Comparison of ENCODE assay signal across 12 mouse cellular contexts in the genomic region with DNA sequence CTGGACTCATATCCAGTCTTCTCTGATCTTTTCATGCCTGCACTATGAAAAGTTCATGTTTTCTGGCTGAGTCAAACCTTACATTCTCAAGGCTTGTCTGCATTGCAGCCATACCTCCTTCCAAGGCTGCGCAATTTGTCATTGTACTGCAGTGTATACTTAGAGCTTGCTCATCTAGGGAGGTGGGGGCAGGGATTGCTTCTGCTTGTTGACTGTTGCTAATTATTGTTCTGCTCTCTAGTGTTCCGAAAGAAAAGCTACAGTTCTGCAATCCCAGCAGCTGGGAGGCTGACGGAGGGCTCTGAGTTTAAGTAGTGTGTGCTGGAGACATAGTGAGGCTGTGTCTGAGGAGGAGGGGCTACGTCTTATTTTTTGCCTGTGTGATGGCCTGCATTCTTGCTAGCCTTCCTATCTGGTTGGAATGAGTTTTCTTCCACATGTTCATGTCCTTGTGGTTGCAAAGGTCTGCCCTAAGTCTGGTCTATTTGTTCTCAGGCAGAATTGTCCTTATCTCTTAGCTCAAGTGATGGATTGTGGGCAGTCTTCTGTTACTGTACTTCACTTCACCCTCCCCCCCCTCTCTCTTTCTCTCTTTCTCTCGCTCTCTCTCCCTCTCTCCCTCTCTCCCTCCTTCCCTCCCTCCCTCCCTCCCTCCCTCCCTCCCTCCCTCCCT.
DNase-seq lines count a peak whose midpoint lies in the region; ATAC-seq and TF ChIP-seq lines count a peak whose summit lies in the region.
"Had no signal": no experiment of that assay in that cellular context is flagged by ENCODE, and none has a peak within 500 bp of the region (broad histone marks: within the 10 kb centered on the region; RNA-seq: fewer than 3 reads in every experiment).

No protein-coding gene starts in this region.

- H3K9me3 ChIP-seq in lung, embryonic 14.5 days (ENCODE audit: low read depth, low read length) = no peaks in the 10 kb centered on the region
- H3K9me3 ChIP-seq: embryonic facial prominence, embryonic 13.5 days; heart, embryonic 13.5 days; limb, embryonic 15.5 days; neural tube, embryonic 12.5 days had no signal

- DNase-seq in heart, postnatal 10 days = peak; percentile 9 to 13
- DNase-seq in heart, adult 9 months (ENCODE audit: low spot score in 2 of 2) = no peak
- DNase-seq in lung, embryonic 14.5 days = peak; percentile 65
- no peak for DNase-seq in lung, adult 2 months
- peak; percentile 28 for DNase-seq in fibroblast of lung, adult 2 months (ENCODE audit: low read depth)
- peak; percentile 21 to 22 for DNase-seq in right cerebral cortex, postnatal 36 days (ENCODE audit: low spot score in 2 of 2)
- no peak for DNase-seq in gastrocnemius, postnatal 10 days
- no peak for DNase-seq in gastrocnemius, adult 2 months

- no peak for TF ChIP-seq CTCF in lung, embryonic 14.5 days (IDR thresholded peaks at IDR 0.05; ENCODE audit: low read depth)
- no peak for TF ChIP-seq CTCF in lung, adult 2 months (IDR thresholded peaks at IDR 0.05; ENCODE audit: insufficient read depth, low read length)
- TF ChIP-seq CTCF in gastrocnemius, adult 2 months (IDR thresholded peaks at IDR 0.05) = no peak

- WGBS in lung, embryonic 14.5 days = 51% methylated on average over 5 of the region's 5 CpGs
- WGBS in lung, adult 2 months = 56% methylated on average over 5 of the region's 5 CpGs

- no peak overlapping the region for H3K4me3 ChIP-seq in lung, embryonic 14.5 days (ENCODE audit: low read depth, low read length)
- H3K4me3 ChIP-seq in lung, adult 2 months (replicated peaks; ENCODE audit: extremely low read depth, low read depth, low read length) = no peak overlapping the region
- no peak overlapping the region for H3K4me3 ChIP-seq in gastrocnemius, adult 2 months
- H3K4me3 ChIP-seq: embryonic facial prominence, embryonic 13.5 days; heart, embryonic 13.5 days; limb, embryonic 15.5 days; neural tube, embryonic 12.5 days had no signal

- no peaks in the 10 kb centered on the region for H3K27me3 ChIP-seq in lung, embryonic 14.5 days (ENCODE audit: insufficient read depth, low read length)
- H3K27me3 ChIP-seq: embryonic facial prominence, embryonic 13.5 days; limb, embryonic 15.5 days; neural tube, embryonic 12.5 days had no signal

- no peak overlapping the region for H3K9ac ChIP-seq in lung, embryonic 14.5 days
- H3K9ac ChIP-seq: embryonic facial prominence, embryonic 13.5 days; heart, embryonic 13.5 days; limb, embryonic 15.5 days; neural tube, embryonic 12.5 days had no signal

- peaks cover 19% of the 10 kb centered on the region for H3K36me3 ChIP-seq in lung, embryonic 14.5 days (ENCODE audit: insufficient read depth)
- H3K36me3 ChIP-seq: heart, embryonic 13.5 days had no signal

- intact Hi-C loops in heart, postnatal 10 days (cut with DNase I) = no loop called here
- intact Hi-C loops in gastrocnemius, adult 2 months (cut with DNase I) = no loop called here

- H3K27ac ChIP-seq in lung, embryonic 14.5 days (ENCODE audit: low read depth) = no peak overlapping the region
- no peak overlapping the region for H3K27ac ChIP-seq in gastrocnemius, adult 2 months
- H3K27ac ChIP-seq: embryonic facial prominence, embryonic 13.5 days; heart, embryonic 13.5 days; limb, embryonic 15.5 days; neural tube, embryonic 12.5 days had no signal

- H3K4me2 ChIP-seq in lung, embryonic 14.5 days = no peak overlapping the region
- H3K4me2 ChIP-seq: embryonic facial prominence, embryonic 13.5 days; heart, embryonic 13.5 days; limb, embryonic 15.5 days; neural tube, embryonic 12.5 days had no signal

- H3K4me1 ChIP-seq in lung, embryonic 14.5 days (ENCODE audit: insufficient read depth) = no peaks in the 10 kb centered on the region
- no peaks in the 10 kb centered on the region; the same call in 1 of the 2 replicates for H3K4me1 ChIP-seq in lung, adult 2 months (ENCODE audit: control insufficient read depth, insufficient read depth, low read length)
- H3K4me1 ChIP-seq: embryonic facial prominence, embryonic 13.5 days; limb, embryonic 15.5 days; neural tube, embryonic 12.5 days had no signal

- TF ChIP-seq POLR2A in lung, adult 2 months (IDR thresholded peaks at IDR 0.05; ENCODE audit: borderline replicate concordance, extremely low read depth, low read depth, low read length) = no peak

- ATAC-seq in lung, embryonic 14.5 days (ENCODE audit: insufficient read depth) = peak; percentile 62; the same call in 1 of the 2 replicates

Comparison
In these comparisons a context has a peak if more than half of its experiments do, and no peak if none do; other contexts are left out.
1. DNase-seq: peak in heart, postnatal 10 days (2 of 2), lung, embryonic 14.5 days (single experiment), fibroblast of lung, adult 2 months (single experiment) and right cerebral cortex, postnatal 36 days (2 of 2); none in heart, adult 9 months (0 of 2), lung, adult 2 months (single experiment), gastrocnemius, postnatal 10 days (single experiment) and gastrocnemius, adult 2 months (single experiment).